Mouse (Mus musculus): ENCODE data around the gene Ssbp1.
A peak's percentile ranks its signal among the peaks of the same experiment; 100 is the strongest.

Gene Ssbp1

DNA sequence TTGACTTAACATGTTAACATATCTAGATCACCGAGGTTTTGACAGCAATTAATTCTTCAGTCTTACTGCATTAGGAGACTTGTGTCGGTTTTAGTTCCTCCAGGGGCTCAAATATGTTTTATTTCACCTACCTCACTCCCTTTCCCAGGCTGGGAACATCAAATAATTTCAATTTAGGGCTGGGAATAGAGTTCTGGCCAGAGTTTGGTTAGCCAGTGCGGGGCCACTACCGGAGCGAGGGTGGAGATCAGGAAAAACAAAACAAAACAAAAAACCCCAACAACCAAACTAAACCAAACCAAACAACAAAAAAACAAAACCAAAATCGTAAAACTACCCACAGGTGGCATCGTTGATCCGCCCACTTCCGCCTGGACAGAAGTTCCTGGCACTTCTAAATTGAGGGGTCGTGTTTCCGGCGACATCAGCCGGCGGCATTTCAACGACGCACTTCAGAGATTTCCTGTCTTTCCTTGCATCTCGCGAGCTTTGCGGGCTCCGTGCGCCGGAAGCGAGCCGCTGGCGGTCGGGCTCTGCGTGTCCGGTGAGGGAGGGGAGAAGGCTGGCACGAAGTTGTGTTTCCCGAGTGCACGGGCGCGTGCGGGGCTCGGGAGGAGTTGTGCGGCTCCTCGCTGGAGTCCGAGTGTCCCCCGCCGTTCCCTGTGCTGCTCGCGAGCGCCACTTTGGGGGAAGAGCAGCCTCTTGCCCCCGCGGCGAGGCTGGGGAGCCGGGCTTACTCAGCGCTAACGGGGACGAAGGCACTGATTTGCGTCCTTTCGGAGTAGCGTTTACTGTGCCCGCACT lies at the start of gene Ssbp1:
TSS of gene Ssbp1 (plus strand) at position 437 of the 804 bp plus-strand sequence.
- peak; percentile 75 for DNase-seq (ENCODE audit: low read depth, low spot score)

DNA sequence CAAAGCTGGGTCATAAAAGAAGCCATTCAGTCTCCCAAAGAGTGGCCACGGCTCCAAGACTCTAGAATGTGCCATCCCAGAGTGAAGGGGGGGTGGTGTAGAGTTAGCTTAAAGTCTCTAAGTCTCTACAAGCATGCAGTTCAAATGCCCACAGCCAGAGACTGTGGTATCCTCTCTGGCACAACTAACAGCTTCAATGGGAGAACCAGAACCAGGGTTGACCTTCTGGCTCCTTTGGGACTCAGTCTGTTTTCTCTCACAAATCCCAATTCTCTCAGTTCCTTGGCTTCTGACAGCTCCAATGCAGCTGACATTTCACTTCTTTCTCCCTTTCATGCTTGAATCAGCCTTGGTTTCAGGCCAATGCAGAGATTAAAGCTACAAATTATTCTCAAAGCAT lies 48.1 kb upstream of the Ssbp1 start:
- DNase-seq (ENCODE audit: low read depth, low spot score) = no peak

DNA sequence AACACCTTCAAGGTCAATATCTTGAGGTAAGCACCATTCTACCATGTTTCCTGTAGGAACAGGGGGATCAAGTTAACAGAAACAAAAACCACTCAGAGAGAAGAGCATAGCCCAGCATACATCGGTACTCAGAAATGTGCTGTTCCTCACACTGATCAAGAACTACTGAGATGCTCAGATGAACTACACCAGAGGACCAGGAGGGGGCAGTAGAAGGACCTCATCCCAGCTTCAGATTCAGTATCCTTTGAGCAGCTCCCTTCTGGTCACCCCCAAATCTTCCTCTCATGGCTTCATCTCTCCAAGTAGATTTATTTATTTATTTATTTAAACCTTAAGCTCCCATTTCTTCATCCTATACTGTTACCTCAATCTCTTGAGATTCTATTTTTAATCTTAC lies 47.4 kb upstream of the Ssbp1 start:
- no peak for DNase-seq (ENCODE audit: low read depth, low spot score)

DNA sequence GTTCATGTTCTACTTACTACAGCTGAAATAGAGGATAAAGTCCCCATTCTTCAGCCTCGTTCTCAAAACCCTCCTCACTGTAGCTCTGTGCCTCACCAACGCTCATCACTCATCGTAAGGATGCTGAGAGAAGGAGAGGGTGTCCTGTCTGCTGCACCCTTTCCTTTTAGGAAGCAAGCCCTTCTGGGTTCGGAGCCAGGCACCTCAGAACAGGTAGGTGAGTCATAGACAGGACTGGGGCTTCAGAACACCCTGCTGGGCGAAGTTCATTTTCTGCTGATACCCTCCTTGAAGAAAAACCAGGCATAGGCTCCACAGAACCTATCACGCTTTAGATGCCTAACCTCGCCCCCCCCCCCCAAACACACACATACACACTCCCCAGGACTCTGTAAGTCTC lies 43.7 kb upstream of the Ssbp1 start:
- DNase-seq (ENCODE audit: low read depth, low spot score) = no peak

DNA sequence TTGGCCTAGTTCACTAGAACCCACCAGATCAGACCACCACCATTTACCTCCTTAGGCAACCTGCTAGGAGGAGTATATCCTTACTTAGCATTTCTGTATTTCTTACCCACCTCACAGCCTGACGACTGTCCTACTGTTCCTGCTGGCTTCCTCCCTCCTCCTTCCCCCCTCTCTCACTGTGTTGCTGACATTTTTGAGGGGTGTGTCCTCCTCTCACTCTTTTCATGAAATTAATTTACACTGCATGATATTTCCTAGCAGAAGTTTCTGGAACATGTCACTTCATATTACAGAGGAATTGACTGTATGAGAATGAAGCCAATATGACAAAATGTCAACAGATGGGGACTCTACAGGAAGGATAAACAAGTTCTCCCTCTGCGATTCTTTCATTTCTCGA lies 42.5 kb upstream of the Ssbp1 start:
- DNase-seq (ENCODE audit: low read depth, low spot score) = no peak

DNA sequence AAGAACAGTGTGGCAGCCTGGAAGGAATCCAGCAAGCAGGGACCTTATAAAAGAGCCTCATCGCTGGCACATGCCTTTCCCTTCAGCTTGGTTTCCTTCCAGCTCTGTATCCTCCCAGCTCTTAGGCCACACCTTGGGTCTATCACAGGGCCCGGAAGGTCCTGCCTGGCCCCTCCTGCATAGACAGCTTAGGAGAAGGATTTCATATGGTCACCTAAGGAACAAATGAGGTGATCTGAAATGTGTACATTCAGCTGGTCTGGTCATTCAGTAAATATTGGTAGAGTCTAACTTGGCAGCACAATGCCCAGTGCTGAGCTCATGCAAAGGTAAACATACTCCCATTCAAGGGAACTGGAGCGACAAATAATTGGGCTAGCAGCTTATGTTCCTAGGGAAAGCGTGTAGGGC lies 41.6 kb upstream of the Ssbp1 start:
- DNase-seq (ENCODE audit: low read depth, low spot score) = no peak

DNA sequence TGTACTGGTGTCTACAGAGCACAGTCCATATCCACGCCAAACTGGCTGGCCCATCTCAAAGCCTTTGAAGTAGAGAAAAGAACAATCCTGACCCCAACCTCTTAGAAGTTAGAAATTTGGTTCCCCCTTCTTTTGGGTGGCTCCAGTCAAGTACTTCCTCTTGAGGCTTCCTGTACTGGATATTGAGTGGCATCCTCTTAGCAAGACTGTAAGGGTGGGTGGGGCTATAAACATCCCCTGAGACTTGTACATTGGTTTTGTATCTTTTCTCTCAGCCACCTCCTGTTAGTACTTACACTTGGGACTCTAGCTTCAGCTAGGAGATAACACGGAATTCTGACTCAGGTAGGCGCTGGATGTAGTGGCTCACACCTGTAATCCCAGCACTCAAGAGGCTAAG lies 40.9 kb upstream of the Ssbp1 start:
- no peak for DNase-seq (ENCODE audit: low read depth, low spot score)

DNA sequence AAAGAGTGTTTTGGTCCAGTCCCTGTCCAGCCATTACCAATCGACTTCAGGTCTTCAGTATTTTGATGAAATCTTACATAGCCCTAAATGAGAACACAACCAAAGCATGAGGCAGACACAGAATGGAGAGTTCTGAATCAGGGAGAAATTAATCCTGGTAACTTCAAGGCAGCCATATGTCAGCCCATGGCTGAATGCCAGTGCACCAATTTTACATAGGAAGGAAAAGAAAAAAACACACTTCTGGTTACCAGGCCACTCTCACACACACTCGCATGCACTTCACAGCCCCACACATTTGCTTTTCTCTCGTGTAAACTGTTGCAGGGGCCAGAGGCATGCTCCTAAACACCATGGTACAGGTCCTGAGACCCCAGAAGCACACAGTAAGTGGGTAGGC lies 40.3 kb upstream of the Ssbp1 start:
- no peak for DNase-seq (ENCODE audit: low read depth, low spot score)

DNA sequence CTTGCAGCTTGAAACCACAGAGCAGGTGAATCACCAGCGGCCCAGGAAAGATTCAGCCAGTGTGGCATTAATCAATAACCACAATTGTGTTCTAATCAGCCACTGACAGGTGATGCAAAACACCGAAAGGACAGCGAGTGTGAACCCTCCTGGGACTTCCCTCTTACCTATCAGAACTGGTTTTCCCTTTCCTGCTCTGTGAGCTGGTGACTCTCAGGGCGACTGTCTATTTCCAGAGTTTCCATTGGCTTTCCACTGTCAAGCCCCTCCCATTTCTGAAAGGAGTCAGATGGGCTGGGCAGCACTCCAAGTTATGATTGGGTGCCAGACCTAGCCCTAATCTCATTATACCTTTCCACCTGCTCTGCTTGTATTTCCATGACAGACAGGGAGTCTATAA lies 39.8 kb upstream of the Ssbp1 start:
- DNase-seq (ENCODE audit: low read depth, low spot score) = no peak

DNA sequence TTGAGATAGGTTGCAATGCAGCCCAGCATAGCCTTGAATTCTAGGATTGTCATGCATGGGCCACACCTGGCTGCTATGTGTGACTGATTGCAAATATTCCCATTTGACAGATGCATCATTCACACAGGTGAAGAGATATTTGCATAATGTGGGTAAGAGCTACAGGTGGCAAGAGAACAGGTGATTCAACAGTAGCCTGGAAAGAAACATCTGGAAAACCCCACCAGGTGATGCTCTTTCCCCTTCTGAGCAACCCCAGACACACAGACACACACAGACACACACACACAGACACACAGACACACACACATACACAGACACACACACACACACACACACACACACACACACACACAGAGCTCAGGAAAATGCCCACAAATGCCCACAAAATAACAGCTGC lies 39.3 kb upstream of the Ssbp1 start:
- no peak for DNase-seq (ENCODE audit: low read depth, low spot score)

DNA sequence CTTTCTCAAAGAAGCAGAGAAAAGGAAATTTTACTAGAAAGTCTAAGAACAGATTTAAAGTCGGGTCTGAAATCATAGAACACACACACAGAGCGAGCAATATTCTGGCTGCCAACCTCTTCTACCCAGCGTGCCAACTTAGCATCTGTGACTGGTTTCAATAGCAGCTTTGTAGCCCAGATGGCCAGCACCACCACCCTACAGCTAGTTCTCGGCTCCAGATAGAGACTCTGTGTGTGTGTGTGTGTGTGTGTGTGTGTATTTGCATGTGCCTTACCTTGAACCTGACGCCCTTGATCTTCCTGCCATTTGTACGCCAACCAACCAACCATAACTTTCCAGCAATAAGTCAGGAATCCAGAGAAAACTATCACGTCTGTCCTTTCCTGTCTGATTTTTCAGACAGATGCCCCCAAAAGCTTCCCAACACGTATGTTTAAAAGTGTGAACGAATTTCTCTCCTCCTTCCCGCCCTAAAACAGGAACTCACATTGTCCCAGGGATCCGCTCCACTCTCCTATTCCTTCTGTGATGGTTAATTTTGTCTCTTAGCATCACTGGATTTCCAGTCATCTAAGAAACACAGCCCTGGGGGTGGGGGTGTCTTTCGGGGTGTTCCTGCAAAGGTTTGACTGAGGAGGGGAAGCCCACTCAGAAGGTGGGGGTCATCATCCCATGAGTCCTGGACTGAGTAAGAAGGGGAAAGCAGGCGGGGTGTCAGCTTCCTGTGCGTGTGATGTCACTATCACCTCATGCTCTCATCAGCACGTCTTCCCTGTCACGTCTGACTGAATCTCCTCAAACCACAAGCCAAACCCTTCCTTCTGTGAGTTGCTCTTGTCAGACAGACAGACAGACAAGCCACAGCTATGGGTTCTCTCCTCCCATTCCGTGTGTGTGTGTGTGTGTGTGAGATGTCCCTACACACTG lies 38.5 kb upstream of the Ssbp1 start:
- no peak for DNase-seq (ENCODE audit: low read depth, low spot score)

DNA sequence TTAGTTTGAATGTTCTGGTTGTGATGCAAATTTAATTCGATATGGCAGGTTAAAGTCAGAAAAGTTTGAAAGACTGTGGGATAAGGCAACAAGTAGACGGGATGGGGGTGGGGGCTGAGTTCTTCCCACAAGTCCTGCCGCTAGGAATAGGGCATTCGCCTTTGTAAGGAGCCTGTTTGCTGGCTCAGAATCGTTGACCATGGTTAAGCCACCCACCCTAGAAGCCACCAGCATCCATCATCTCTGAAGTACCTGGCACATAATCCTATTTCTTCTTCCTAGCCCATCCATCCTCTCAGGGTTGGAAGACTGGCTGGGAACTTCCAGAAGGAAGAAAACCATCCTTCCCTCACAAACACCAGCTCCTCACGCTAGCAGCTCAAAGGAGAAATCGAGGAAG lies 36.5 kb upstream of the Ssbp1 start:
- no peak for DNase-seq (ENCODE audit: low read depth, low spot score)

DNA sequence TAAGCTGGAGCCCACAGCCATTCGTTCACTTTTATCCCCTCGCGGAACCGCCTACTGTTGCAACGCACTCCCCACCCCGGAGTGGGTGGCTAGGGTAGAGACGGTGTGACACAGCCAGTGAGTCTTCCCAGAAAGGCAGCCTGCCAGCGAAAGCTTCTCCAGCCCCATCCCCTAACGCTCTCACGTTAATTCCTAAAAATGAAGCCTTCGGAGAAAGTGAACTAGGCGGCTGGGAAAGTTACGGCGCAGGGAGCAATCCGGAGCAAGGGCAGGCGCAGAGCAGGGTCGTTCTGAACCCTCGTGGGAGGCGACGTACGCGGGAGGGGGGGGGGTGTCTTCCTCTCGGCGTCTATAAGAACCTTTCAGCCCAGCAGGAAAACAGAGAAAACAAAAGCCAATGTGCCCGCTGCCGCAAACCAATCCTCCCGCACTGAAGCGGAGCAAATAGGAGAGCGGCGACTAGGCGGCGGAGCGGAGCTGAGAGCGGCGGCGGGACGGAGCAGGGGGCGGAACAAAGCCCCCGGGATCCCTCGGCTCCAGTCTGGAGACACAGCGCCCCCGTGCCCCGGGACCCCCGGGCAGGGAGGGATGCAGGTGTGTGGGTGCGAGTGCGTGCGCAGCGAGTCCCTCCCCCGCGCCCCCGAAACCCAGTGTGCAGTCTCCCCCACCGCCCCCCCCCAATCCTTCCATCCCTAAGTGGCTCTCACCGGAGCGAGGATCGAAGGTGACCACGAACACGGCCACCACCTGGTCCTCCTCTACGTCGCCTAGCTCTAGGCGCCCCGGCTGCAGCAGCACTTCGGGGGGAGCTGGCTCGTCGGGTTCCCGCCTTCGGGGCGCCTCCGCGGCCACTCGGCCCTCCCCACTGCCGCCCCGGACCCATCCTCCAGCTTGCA lies 35.8 kb upstream of the Ssbp1 start:
- DNase-seq (ENCODE audit: low read depth, low spot score) = no peak

DNA sequence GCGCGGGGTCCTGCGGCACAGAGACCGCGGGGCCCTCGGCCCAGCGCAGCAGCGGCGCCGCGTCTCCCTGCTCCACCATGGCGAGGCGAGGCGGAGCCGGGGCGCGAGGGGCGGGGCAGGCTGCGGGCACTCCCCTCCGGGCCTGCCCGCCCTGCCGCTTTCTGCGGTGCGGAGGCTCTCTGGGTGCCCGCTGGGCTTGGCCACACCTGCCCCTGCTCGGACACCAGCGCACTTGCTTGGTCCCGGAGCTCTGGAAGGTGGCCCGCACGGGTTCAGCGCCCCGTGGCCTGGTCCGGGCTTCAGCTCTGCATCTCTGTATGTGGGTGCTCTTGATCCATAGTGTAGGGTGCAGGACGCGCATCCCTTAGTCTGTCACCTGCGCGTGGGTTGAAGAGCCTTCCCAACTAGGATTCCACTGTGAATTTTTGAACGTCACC lies 35.1 kb upstream of the Ssbp1 start, which contains the start of gene E330009J07Rik:
TSS of gene E330009J07Rik (minus strand) at position 89 of the 437 bp plus-strand sequence.
- no peak for DNase-seq (ENCODE audit: low read depth, low spot score)

DNA sequence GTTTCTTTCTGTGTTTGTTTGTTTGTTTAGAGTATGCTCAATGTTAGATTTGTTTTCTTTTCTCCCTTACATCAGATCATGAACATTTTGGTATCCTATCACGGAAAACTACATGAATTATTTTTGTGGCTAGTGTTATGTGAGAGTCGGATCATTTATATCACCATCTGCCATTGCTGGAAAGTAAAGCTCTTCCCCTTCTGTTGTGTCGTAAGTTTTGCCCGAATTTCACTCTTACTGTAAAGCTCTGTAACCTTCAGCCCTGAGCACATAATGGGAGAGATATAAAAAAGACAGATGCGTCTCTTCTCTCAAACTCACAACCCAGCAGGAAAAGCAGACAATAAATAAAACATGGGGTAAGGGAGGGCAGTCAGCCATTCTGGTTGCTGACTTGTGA lies 32.2 kb upstream of the Ssbp1 start, which contains the start of gene Wee2:
TSS of gene Wee2 (plus strand) at position 153 of the 400 bp plus-strand sequence.
- DNase-seq (ENCODE audit: low read depth, low spot score) = no peak

DNA sequence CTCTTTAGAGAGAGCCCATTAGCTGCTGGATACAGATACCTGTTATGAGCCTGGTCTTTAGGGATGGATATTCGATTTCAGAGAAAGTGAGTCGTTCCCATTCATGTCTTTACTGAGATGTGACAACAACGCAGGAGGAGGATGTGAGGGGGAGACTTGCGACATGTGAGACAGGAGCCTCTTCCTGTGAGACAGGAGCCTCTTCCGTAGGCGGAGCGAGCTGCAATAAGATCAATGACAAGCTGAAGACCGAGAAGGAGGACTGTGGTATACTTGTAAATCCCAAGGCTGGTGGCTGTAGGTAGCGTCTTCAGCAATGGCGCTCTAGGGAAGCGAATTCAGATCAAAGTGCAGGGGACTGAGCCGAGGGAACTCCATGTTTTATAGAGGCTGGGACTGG lies 31.4 kb upstream of the Ssbp1 start:
- DNase-seq (ENCODE audit: low read depth, low spot score) = no peak

DNA sequence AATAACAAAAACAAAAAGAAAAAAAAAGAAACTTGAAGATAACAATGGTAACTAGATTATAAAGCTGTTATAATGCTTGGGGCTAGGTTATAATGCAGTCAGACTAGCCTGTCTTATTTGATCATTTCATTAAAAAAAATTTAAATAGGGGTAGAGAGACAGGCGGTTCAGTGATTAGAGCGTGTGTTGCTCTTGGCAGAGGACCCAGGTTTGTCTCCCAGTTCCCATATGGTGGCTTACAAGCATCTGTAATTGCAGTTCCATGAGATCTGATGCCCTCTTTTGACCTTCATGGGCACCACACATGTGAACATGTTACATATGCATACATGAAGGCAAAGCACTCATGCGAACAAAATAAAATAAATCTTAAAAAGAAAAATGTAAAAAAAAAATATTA lies 29.9 kb upstream of the Ssbp1 start:
- DNase-seq (ENCODE audit: low read depth, low spot score) = no peak

DNA sequence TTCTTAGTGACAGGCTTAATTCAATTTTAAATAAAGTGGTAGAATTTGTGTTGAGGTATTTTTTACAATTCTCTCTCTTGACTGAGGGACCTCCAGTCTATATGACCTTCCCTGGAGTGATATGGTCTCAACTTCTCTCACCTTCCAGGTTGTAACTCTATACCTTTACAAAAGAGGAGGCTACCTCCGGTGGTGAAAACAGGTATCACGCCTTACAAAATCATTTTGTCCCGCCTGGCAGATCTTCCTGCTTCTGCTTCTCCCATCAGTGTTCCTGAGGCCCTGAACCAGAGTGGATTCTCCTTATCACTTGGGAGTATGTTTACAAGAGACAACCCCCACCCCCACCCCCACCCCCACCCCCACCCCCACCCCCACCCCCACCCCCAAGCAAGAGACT lies 29.4 kb upstream of the Ssbp1 start:
- DNase-seq (ENCODE audit: low read depth, low spot score) = no peak

DNA sequence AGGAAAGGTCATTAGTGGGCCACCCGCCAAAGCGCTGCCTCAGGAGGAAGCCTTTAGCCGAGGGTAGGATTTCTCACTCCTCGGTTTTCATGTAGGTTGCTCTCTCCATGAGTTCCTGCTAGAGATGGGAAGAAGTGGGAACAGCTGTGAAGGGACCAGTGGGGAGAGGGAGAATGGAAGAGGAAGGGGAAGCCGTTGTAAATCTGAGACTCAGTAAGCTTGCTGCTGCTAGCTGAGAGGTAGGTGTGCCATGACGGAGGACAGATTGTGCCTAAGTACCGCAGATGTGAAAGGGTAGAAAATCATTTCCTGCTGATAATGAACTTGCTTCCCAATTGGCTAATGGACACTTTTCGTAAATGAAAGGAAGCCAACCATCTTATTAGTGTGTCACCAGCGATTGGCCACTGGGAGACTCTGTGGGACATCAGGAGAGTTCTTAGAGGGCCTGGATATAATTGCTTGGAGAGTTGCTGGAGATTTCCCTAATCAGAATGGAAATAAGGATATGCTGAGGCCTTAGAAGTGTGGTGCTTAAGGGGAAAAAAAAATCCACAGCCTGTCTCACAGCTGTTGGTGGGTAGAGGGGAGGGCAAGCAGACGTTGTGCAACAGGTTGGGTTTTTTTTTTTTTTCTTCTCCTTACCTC lies 27.7 kb upstream of the Ssbp1 start:
- DNase-seq (ENCODE audit: low read depth, low spot score) = no peak

DNA sequence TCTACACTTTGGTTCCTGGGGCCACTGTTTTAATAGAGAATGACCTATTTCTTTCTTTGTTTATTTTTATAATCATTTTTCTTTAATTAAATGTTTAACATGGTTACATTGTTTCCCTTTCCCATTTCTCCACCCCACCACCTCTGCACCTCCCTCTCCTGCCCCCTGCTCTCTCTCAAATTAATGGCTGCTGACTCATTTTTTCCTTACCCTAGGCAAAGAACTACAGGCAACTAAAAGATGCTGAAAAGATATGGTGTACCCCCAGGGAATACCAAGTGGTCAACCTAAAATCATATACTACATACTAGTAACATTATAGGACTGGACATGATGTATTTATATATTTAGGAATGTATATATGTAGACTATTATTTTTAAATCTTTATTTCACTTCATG lies 22.5 kb upstream of the Ssbp1 start:
- DNase-seq (ENCODE audit: low read depth, low spot score) = no peak

DNA sequence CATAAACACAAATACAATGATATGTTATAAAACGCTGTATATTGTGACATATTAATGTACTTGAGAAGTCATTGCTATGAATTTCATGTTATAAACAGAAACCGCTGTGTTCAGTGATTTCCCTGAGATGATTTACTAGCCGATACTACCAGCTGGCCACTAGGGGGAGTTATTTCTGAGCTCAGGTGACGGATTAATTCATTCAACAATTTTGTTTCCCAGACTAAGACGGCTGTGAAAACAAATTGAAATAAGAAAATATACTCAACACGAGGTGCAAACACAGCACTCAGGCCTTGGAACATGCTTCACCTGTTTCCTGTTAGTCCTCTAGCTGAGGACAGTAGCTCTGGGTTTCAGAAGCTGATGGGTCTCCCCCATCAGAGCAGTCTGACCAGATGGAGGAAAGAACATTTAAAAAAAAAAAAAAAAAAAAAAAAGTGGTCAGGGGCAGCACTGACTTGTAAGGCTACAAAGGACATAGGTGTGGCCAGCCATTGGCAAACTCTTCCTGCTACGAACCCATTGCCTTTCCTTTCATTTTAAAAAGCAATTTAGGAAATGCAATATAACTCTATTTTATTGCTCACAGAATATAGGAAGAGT lies 16.6 kb upstream of the Ssbp1 start:
- no peak for DNase-seq (ENCODE audit: low read depth, low spot score)
